Mouse (Mus musculus): ENCODE data around the gene Tdrd5.
"Not testable (repeated sequence)": the region's sequence is repeated elsewhere in the genome, so short reads cannot be mapped to it uniquely, and the experiment has no call there.

The Tdrd5 gene

GRCm38 (mm10) chr1:156254866-156255265, 48.6 kb downstream of the Tdrd5 start:
- DNase-seq (ENCODE audit: low read depth), result no peak

DNA sequence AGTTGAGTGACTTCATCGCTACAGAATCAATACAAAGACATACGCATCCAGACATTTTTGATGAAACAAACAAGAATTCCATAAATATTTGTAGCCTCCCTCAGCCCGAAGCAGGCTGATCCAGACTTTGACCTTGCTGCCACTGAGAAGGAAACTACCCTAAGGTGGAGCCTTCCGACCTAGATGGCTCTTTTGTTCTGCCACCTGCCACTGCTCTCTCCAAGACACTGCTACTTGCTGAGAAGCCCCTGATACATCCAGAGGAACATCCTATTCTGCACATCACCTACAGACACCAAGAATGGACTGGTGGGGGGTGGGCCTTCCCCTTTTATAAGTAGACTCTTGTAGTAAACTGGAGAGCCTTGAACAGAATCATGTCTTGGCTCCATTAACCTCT, 52.4 kb downstream of the Tdrd5 start:
- DNase-seq (ENCODE audit: low read depth), result not testable (repeated sequence)

DNA sequence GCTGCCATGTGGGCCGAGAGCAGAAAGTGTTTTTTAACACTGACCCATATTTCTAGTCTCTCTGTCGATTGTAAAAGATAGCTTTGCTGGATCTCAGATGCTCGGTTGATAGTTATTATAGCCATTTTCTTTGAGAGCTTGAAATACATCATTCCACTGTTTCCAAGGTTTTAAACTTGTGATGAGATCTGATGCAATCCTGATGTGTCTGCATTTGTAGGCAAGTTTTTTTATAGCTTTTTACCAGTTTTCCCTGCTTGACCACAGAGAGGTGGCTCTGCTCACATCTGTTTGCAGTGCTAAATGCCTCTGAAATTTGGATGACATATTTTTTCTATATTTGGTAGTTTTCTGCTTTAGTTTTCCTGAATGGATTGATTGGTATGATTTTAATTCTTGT, 55.6 kb downstream of the Tdrd5 start:
- DNase-seq (ENCODE audit: low read depth), result no peak

DNA sequence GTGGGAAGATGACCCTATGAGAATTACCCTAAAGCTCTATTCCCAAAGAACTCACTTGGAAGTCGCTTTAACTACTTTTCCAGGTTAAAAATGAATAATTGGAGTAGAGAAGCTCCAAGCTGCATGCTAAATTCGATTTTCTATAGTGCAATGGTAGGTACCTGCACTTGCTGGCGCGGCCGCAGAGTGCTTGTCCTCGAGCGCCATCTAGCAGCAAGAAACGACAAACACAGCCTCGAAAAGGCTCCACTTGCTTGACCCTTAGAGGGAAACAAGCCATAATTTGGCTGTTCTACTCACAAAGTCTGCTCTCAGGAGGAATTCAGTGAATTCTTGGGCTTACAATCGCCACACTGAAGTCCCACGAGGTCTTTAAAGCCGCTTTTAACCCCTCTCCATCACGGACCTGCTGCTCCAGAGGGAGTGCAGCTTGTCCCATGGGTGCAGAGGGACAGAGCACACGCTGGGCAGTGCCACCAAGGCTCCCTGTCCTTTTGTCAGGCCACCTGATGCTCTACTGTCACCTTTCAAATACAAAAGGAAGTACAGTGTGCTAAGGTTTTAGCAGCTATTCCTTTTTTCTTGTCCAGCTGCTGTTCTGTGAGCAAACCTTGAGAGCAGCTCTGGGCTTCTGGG, 61.6 kb downstream of the Tdrd5 start:
- DNase-seq (ENCODE audit: low read depth), result peak; percentile 46

DNA sequence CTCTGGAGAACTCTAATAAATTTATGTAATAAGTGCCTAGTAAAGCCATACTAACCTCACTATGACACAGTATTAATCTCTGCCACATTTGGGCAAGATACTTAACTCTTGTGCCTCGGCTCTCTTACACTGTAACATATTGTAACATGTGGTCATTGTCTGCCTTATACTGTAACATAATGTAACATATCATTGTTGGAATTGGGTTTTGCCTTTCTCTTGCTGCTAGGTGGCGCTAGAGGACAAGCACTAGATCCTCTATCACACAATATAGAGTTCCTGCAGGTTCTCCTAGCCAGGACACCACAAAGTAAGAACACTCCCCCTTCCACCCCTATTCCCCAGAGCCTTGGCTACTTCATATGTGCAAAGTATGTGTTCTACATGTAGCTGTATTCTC, 62.4 kb downstream of the Tdrd5 start:
- peak; percentile 72 for DNase-seq (ENCODE audit: low read depth)

- DNase-seq (ENCODE audit: low read depth), result no peak
Observed at GRCm38 (mm10) chr1:156231122-156231521, 72.3 kb downstream of the Tdrd5 start.

DNA sequence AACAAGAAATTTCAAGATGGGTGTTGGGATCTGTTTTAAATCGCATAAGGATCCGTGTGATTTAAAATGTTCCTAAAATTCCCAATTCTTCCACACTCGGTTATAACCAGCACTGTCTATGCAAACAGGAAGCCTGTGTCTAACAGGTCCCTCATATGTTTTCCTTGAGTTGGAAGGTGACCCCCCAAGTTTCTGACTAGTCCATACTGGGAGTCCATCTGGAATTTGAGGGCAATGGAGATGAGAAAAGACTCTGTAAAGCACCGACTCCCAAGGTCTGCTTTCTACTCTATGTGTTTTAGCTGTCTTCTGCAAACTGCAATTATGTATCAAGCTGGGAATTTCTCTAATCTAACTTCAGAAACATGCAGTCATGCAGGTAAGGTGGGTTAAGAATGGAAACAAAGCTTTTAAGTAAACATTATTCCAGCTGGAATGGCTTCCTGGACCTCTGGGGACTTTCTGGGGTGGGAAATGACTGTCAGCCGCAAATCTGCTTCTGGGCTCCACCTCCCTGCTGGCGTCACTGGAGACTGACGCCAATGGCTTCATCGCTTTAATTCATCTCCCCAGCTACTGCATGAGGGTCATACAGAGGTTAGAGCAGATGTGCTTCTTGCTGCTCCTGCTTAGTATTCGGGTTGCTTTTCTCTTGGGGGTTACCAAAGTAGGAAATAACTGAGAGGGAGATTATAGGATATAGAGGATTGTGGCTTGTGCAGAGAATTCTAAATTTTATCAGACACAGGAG, 73.0 kb downstream of the Tdrd5 start:
- no peak for DNase-seq (ENCODE audit: low read depth)

- DNase-seq (ENCODE audit: low read depth), result no peak
Observed at GRCm38 (mm10) chr1:156229448-156229847, 74.0 kb downstream of the Tdrd5 start.

DNA sequence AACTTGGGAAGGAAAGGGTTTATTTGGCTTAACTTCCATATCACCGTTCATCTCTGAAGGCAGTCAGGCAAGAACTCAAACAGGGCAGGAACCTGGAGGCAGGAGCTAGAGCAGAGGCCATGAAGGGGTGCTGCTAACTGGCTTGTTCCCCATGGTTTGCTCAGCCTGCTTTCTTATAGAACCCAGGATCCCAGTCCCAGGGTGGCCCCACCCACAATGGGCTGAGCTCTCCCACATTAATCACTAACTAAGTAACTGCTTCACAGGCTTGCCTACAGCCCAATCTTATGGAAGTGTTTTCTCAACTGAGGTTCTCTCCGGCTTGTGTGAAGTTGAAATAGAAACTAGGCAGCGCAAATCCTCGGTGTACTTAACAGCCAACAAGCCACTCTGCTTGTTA, 74.7 kb downstream of the Tdrd5 start:
- no peak for DNase-seq (ENCODE audit: low read depth)

GRCm38 (mm10) chr1:156226903-156227302, 76.6 kb downstream of the Tdrd5 start:
- DNase-seq (ENCODE audit: low read depth), result no peak

- DNase-seq (ENCODE audit: low read depth), result no peak
Observed at GRCm38 (mm10) chr1:156222205-156223000, 81.1 kb downstream of the Tdrd5 start.

DNA sequence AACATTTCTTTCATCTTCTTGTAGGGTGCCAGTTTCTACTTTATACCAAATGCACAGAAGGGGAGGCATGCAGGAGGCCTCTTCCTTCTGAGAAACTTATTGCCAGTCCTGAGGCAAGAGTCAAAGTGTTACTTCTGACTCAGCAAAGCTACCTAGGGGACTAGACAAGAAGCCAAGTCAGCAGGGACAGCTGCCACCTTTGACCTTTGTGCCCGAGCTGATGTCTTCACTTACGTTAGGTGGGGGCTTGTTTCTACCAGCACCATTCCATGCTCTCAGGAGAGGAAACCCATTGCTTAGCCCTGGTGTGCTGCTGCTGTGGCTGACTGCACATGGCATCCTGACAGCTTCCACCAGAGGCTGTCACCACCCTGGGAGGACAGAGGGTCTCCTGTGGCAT, 82.1 kb downstream of the Tdrd5 start:
- DNase-seq (ENCODE audit: low read depth), result no peak

DNA sequence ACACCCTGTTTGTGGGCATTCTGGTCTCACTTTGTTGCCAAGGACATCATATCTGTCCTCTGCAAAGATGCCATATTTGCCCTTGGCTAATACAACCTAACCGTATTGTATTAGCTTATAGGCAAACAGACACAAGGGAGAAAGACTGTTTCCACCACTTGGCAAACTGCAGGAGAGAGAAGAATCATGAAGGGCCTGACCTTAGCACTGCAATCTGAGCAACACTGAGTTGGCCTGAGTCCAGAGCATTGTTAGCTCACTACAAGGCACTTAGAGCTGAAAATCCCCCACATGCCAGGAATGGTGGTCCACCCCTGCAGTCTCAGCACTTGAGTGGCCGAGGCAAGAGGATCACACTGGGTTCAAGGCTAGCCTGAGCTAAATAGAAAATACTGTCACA, 84.9 kb downstream of the Tdrd5 start:
- DNase-seq (ENCODE audit: low read depth), result no peak

DNA sequence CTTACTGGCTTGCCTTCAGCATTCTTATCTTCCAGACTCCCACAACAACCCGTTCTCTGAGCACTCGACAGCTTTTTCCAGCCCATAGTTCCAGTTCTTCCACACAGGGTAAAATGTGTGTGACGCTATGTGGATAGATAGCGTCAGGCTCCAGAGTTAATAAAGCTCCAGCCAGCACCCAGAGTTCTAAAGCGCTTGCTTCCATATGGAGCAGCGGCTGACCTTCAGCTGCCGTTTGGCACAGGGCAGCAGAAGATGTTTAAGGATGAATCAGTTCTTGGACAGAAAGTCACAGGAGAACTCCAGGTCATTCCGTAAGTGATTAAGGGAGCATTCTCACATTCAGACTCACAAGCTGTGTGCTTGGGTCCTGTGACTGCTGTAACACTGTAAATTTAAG, 85.5 kb downstream of the Tdrd5 start:
- DNase-seq (ENCODE audit: low read depth), result no peak

DNA sequence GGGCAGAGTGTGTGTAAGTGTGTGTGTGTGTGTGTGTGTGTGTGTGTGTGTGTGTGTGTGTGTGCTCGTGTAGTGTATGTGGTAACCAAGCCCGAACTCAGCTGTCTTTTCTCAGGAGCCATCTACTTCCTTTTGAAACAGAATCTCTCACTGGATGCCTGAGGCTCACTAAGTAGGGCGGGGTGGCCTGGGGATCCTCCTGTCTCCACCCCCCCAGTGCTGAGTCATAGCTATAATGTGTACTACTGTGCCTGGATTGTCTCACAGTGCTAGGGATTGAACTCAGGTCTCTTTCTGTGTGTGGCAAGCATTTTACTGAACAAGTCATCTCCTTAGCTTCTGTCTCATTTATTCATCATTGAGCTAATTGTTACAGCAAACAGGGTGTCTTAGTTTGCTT, 86.1 kb downstream of the Tdrd5 start:
- DNase-seq (ENCODE audit: low read depth), result no peak

DNA sequence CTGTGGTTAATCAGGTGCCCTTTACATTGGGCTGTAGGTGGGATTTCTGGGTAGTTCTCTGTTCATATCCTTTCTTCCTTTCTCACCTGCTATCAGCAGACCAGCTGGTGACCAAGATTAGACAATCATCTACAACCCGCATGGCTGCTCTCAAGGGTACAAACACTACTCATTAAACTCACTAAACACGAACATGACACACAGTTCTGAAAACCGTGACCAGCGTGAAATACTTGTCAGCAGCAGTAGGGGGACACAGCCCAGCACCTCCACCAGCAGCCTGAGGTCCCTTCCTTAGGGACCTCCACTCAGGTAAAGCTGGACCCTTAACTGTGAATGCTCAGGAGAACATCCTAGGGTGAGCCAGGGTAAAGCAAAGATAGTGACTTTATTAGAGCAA, 87.2 kb downstream of the Tdrd5 start:
- DNase-seq (ENCODE audit: low read depth), result no peak

DNA sequence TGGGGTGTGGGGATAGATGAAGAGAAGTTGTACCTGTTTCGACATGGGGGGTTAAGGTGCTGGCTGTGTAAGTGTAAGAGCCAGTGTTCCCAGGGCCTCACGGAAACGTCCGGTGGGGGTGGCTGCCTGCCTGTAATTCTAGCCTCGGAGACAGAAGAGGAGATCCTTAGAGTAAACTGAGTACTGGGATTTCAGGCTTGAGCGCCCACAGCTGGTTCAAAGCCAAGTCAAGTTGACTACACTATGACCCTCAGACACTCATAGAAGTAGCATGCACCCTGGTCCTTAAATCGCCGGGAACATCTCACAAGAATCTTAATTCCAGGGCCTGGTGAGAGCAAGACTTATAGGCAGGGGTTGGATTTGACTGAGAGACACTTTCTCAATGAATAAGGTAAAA, 88.8 kb downstream of the Tdrd5 start:
- no peak for DNase-seq (ENCODE audit: low read depth)

- no peak for DNase-seq (ENCODE audit: low read depth)
Observed at GRCm38 (mm10) chr1:156212923-156213322, 90.5 kb downstream of the Tdrd5 start.

DNA sequence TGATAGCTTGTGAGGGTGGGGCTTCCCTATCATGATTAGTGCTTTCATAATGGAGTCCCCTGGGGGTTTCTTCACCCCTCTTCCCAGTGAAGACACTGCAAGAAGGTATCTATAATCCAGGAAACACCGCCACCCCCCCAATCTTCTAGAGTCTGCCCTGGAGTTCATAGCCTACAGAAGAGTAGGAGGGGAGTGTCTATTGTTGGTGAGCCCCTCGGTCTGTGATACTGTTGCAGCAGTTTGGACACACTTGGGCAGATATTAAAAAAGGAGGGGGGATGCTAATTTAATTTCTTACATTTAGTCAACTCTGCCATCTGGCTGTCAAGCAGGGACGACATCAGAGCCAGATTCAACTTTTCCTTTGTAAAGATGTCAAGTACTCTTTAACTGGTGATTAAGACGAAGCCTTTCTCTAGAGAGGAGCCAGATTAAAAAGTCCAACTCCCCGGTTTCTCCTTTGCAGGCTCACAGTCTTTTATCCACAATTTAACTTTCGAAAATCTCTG, 91.6 kb downstream of the Tdrd5 start:
- no peak for DNase-seq (ENCODE audit: low read depth)

All from c-Kit-positive CD71-negative TER-119-negative erythroid progenitor cells, embryonic 14.5 days (primary cell).